Mouse (Mus musculus) C2C12 (cell line): ENCODE data around the gene Gm21983. TPM values are rescaled to one million over a fixed set of nuclear protein-coding genes. Genes with fewer than 3 reads are reported as not detected.

ENCODE experiments used
- H3K27me3 ChIP-seq: one replicate; pipeline ENCODE4 v1.6.1; 2011; ENCODE audit not compliant: control insufficient read depth, insufficient read depth, insufficient read length
- H3K36me3 ChIP-seq: one replicate; pipeline ENCODE4 v1.6.1; 2011; ENCODE audit not compliant: control insufficient read depth, insufficient read depth
- H3K4me3 ChIP-seq: one replicate; pipeline ENCODE4 v1.5.1; 2011; ENCODE audit warnings: mild to moderate bottlenecking, control low read depth; ENCODE audit not compliant: poor library complexity, insufficient read depth, severe bottlenecking
- H3K79me2 ChIP-seq: one replicate; pipeline ENCODE4 v1.6.1; 2011; ENCODE audit not compliant: control insufficient read depth, insufficient read depth
- H3K79me3 ChIP-seq: one replicate; pipeline ENCODE4 v1.6.1; 2011; ENCODE audit warnings: low read depth, control low read depth
- H3ac ChIP-seq: one replicate; pipeline ENCODE3; 2011; ENCODE audit warnings: low read depth; ENCODE audit not compliant: control insufficient read depth, insufficient read length
- CEBPB ChIP-seq: IDR thresholded peaks from one replicate; pipeline ENCODE4 v1.6.1; 2011; ENCODE audit warnings: low read depth, mild to moderate bottlenecking, control low read depth, moderate library complexity
- CTCF ChIP-seq: IDR thresholded peaks from one replicate; pipeline ENCODE4 v1.5.1; 2011; ENCODE audit not compliant: control insufficient read depth, insufficient read depth, insufficient read length
- FOSL1 ChIP-seq: IDR thresholded peaks from one replicate; pipeline ENCODE4 v1.8.0; 2011; ENCODE audit warnings: mild to moderate bottlenecking, low read length; ENCODE audit not compliant: poor library complexity, insufficient read depth, severe bottlenecking
- MAX ChIP-seq: IDR thresholded peaks from one replicate; pipeline ENCODE4 v1.6.1; 2011; ENCODE audit warnings: mild to moderate bottlenecking, control low read depth
- MYOD1 ChIP-seq: IDR thresholded peaks from one replicate; pipeline ENCODE4 v1.6.1; 2011; ENCODE audit warnings: low read depth; ENCODE audit not compliant: control insufficient read depth, insufficient read length
- MYOG ChIP-seq: IDR thresholded peaks from one replicate; pipeline ENCODE4 v1.6.1; 2011; ENCODE audit not compliant: control insufficient read depth, insufficient read length; ENCODE audit errors: extremely low read depth
- USF1 ChIP-seq: IDR thresholded peaks from one replicate; pipeline ENCODE4 v1.6.1; 2011; ENCODE audit warnings: low read depth, mild to moderate bottlenecking, control low read depth, moderate library complexity
- polyA plus RNA-seq: library from polyadenylated mRNA; unstranded; fragments of >200 nt; fragmentation: generic; extraction: Trizol; gene quantifications from one replicate; pipeline ENCODE4 v1.2.1, GENCODE M21; 2012; ENCODE audit warnings: missing spikeins

Gm21983 gene
- polyA plus RNA-seq, 1 experiment = 0.06 TPM

GRCm38 (mm10) chr7:27222538-27222937, 41.7 kb upstream of the Gm21983 start:
- no peaks in the 10 kb centered on the region for H3K27me3 ChIP-seq
- peaks cover 20% of the 10 kb centered on the region for H3K79me2 ChIP-seq
- H3K36me3 ChIP-seq = no peaks in the 10 kb centered on the region
- peaks cover 3% of the 10 kb centered on the region for H3K79me3 ChIP-seq
- H3K4me3 ChIP-seq = no peak overlapping the region
- H3ac ChIP-seq = no peak overlapping the region
- TF ChIP-seq MAX (no peak), FOSL1 (no peak), USF1 (no peak), CEBPB (no peak), MYOG (no peak), MYOD1 (no peak), CTCF (no peak)

DNA sequence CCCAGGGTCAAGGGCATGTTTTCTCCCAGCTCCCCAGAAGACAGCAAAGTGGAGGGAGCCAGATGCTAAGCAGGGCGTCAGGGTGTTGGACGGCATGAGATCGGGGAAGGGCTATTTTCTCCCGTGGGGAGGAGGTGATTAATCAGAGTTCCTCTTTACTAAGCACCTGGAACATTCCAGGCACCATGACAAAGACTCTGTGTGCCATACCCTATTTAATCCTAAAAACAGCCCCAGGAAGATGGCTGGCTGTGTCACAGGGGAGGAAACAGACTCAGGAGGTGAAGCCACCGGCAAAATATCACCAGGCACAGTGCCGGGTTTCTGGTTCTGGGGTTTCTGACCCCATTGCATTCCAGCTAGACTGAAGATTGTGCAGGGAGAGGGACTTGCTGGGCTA, 41.1 kb upstream of the Gm21983 start:
- Histone ChIP-seq H3K79me3 (no peaks in the 10 kb centered on the region), H3ac (no peak overlapping the region), H3K27me3 (no peaks in the 10 kb centered on the region), H3K36me3 (no peaks in the 10 kb centered on the region), H3K4me3 (no peak overlapping the region), H3K79me2 (peaks cover 14% of the 10 kb centered on the region)
- no peak for TF ChIP-seq MYOD1
- no peak for TF ChIP-seq FOSL1
- no peak for TF ChIP-seq CEBPB
- no peak for TF ChIP-seq MAX
- no peak for TF ChIP-seq USF1
- no peak for TF ChIP-seq MYOG
- TF ChIP-seq CTCF = no peak

GRCm38 (mm10) chr7:27219937-27220336, 39.1 kb upstream of the Gm21983 start:
- no peak overlapping the region for H3ac ChIP-seq
- no peaks in the 10 kb centered on the region for H3K79me3 ChIP-seq
- no peaks in the 10 kb centered on the region for H3K36me3 ChIP-seq
- H3K27me3 ChIP-seq = no peaks in the 10 kb centered on the region
- TF ChIP-seq CEBPB = no peak
- no peak for TF ChIP-seq FOSL1
- TF ChIP-seq MAX = no peak
- no peak for TF ChIP-seq MYOG
- no peak for TF ChIP-seq CTCF
- TF ChIP-seq USF1 = no peak
- no peak for TF ChIP-seq MYOD1
- no peak overlapping the region for H3K4me3 ChIP-seq
- no peaks in the 10 kb centered on the region for H3K79me2 ChIP-seq

DNA sequence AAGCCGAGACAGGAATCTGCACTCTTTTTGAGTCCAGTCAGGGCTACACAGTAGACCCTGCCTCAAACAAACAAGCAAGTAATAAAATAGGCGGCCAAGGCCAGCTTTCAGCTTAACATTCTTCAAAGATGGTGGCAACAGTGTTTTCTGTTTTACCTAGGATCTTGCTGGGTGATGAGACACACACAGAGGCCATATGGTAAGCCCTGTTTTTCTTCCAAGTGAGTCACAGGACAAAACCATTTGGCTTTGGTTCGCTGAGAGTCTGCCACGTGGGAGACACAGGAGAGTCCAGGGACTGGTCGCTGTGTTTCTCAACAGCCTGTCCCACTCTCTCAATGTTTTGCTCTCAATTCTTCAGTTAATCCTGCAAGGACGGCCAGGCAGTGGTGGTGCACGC, 37.7 kb upstream of the Gm21983 start:
- no peaks in the 10 kb centered on the region for H3K79me2 ChIP-seq
- no peaks in the 10 kb centered on the region for H3K79me3 ChIP-seq
- H3K27me3 ChIP-seq = no peaks in the 10 kb centered on the region
- TF ChIP-seq CEBPB (no peak), CTCF (no peak), MAX (no peak), MYOG (no peak), USF1 (no peak), MYOD1 (no peak)
- H3K4me3 ChIP-seq = no peak overlapping the region
- H3K36me3 ChIP-seq = no peaks in the 10 kb centered on the region
- no peak overlapping the region for H3ac ChIP-seq

DNA sequence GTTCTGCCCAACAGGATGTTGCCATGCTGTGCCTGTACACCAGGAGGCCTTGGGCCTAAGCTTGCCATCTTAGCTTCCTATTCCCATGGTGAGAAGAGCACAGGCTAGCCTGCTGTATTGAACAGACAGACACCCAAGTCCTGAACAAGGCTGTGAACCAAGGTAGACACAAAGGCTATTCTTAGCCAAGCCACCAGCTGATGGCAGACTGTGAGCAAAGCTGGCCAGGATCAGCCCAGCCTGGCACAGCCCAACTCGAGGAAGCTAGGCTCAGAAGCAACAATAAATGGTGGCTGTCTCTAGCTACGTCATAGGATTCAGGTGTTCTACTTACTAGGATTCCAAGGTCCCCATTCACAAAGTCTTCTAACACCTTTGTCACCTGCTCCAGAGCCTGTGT, 31.7 kb upstream of the Gm21983 start:
- Histone ChIP-seq H3K79me2 (no peaks in the 10 kb centered on the region), H3K79me3 (no peaks in the 10 kb centered on the region), H3K27me3 (no peaks in the 10 kb centered on the region), H3K36me3 (peaks cover 17% of the 10 kb centered on the region), H3ac (no peak overlapping the region), H3K4me3 (no peak overlapping the region)
- TF ChIP-seq FOSL1 (no peak), USF1 (no peak), CEBPB (no peak), MAX (no peak), CTCF (no peak), MYOD1 (no peak), MYOG (no peak)
